Mouse (Mus musculus) gastrocnemius, adult 2 months (tissue): ENCODE measurements at regions not wholly inside any gene's neighbourhood (a gene's known extent, or its start where the extent isn't known, plus 50 kb on each side); places are given as distances from the start of the nearest gene placed in this dataset.
A peak's percentile ranks its signal among the peaks of the same experiment; 100 is the strongest.

Source experiments
- DNase-seq: peaks from one replicate; pipeline ENCODE4 v3.0.0; 2022
- H3K27ac ChIP-seq: fragments of 200-600 bp; 2 replicates; pipeline ENCODE4 v1.8.1; 2022; ENCODE audit warnings: mild to moderate bottlenecking
- H3K4me3 ChIP-seq: fragments of 200-600 bp; 2 replicates; pipeline ENCODE4 v1.8.1; 2022; ENCODE audit warnings: mild to moderate bottlenecking, moderate library complexity
- CTCF ChIP-seq: fragments of 200-600 bp; IDR thresholded peaks from 2 replicates; pipeline ENCODE4 v1.8.1; 2022; ENCODE audit warnings: antibody characterized with exemption, mild to moderate bottlenecking, moderate library complexity
- intact Hi-C: fragments of 180-260 bp; cut with DNase I; formaldehyde crosslinking; loops from one replicate; pipeline ENCODE4 v1.15.1; 2025

GRCm38 (mm10) chr2:46445306-46445705 lies 1328.1 kb upstream of the Zeb2 start:
- intact Hi-C loops: no loop called here
- no peak for DNase-seq
- peak; percentile 16; the same call in 1 of the 2 replicates for TF ChIP-seq CTCF
- Histone ChIP-seq H3K4me3 (no peak overlapping the region), H3K27ac (peak overlapping the region; percentile 85)

DNA sequence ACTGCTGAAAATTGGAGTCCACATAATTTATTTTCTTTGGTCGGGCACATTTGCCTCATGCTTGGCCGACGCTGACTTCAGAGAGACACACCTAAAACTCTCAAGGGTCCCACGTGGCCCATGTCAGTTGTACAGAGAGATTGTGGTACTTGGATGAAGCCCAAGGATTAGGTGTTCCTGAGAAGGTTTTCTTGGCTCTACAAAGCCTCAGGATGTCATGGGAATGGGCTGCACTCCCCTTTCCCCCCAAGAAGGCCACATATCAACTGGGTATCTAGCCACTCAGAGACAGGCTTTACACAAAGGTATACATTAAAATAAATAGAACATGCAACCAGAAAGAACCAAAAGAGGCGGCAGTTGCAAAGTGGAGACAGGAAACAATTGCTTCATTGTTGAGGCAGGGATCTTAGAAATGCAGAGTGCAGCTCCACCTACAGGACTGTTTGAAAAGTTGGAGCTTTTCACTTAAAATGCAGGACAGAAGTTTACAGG lies 1326.5 kb upstream of the Zeb2 start:
- peak; percentile 72 for TF ChIP-seq CTCF
- Histone ChIP-seq H3K4me3 (peak overlapping the region; percentile 42), H3K27ac (peak overlapping the region; percentile 85)
- peak; percentile 48 for DNase-seq
- intact Hi-C loops: loop anchor here (5.0 kb wide), 1 partner anchor 1326 kb away; the partner anchor contains the start of gene Zeb2

DNA sequence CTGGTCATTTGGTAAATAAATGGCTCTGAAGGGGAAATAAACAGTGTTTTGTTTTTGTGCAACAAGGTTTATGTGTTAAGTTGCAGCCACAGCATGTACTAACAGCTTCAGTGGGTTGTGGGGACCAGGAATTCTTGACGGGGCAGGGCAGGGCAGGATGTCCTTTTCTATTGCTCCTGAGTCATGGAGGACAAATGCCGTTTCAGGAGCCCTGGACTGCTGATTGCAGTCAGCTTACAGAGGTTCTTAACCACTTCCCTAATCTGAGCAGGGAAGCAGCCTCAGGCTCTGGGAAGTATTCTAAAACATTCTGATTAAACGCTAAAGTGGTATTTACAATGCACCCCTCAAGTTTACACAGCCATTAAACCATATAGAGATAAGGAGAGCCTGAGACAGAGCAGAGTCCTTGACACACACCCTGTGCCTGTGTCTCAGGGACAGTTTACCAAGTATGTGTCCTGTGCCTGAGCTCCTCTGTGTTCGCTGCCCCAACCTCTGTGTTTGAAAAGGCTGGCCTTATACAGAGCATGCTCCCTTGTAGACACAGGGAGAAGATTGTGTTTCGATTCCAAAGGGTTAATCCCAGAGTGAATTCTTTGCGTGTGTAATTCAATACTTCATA lies 1326.0 kb upstream of the Zeb2 start:
- H3K27ac ChIP-seq: peak overlapping the region; percentile 85
- TF ChIP-seq CTCF: no peak
- intact Hi-C loops: loop anchor here (5.0 kb wide), 1 partner anchor 1326 kb away; the partner anchor contains the start of gene Zeb2
- peak overlapping the region; percentile 42 for H3K4me3 ChIP-seq
- DNase-seq: peak; percentile 31

- Histone ChIP-seq H3K27ac (peak overlapping the region; percentile 85), H3K4me3 (peak overlapping the region; percentile 42)
- DNase-seq: peak; percentile 65
- TF ChIP-seq CTCF: no peak
- intact Hi-C loops: loop anchor here (5.0 kb wide), 1 partner anchor 1325 kb away; the partner anchor contains the start of gene Zeb2
Measured at GRCm38 (mm10) chr2:46442576-46442975, 1325.4 kb upstream of the Zeb2 start.

DNA sequence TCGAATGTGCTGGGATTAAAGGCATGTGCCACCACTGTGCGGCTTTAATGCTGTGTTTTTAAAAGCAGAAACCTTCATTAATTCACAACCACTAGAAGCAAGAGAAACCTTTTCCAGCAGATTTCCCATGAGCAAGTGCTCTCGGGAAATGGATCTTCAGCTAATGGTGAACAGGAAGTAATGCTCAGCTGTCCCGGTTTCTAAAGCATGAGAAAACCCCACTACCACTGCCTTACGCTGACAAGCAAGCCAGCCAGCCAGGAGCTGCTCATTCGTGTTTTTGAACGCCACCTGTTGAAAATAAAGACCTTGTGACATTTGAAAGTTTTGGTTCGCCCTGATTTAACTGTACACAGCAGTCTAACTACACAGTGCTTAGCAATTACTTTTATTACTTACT lies 1324.7 kb upstream of the Zeb2 start:
- no peak for TF ChIP-seq CTCF
- Histone ChIP-seq H3K4me3 (peak overlapping the region; percentile 43), H3K27ac (peak overlapping the region; percentile 85)
- intact Hi-C loops: loop anchor here (5.0 kb wide), 1 partner anchor 1325 kb away; the partner anchor contains the start of gene Zeb2
- DNase-seq: no peak

DNA sequence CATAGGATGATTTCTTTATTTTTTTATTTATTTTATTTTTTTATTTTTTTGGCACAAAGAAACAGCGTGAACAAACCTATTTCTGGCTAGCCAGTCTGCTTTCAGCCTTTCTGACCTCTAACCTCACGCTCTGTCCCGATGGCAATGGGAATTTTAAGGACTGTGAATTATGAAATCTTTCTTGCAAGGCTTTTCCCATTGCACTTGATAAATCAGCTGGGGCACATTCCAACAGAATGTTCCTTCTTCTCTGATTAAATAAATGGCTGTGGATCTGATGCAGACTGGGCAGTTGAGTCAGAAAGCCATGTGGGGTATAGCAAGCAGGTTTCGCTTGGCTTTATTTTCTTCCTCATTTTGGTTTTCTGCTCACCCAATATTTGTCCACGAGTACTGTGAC lies 1324.2 kb upstream of the Zeb2 start:
- TF ChIP-seq CTCF: no peak
- intact Hi-C loops: loop anchor here (5.0 kb wide), 1 partner anchor 1324 kb away; the partner anchor contains the start of gene Zeb2
- no peak overlapping the region for H3K4me3 ChIP-seq
- no peak for DNase-seq
- H3K27ac ChIP-seq: peak overlapping the region; percentile 85

DNA sequence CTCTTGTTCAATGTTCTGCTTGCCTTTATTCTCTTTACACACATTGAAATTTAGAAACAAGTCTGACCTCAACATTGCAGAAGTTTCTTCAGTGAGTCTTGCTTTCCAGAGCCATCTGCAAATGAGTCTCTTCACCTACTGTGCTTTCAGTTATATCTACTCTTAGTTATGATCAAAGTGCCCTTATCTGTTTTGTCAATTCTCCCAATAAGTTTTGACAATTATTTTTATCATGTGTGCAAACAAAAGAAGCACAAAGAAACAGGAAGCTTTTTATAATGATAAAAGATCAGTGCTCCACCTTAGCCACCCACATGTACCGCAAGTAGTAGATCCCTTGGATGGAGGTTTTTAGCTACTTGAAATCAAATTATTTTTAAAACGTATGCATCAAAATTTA lies 1322.8 kb upstream of the Zeb2 start:
- TF ChIP-seq CTCF: no peak
- intact Hi-C loops: loop anchor here (5.0 kb wide), 1 partner anchor 1323 kb away; the partner anchor contains the start of gene Zeb2
- H3K4me3 ChIP-seq: no peak overlapping the region

GRCm38 (mm10) chr2:46418281-46418680 lies 1301.1 kb upstream of the Zeb2 start:
- intact Hi-C loops: no loop called here
- Histone ChIP-seq H3K27ac (no peak overlapping the region), H3K4me3 (no peak overlapping the region)
- no peak for DNase-seq
- no peak for TF ChIP-seq CTCF

More for the DNA sequence above, 1322.8 kb upstream of the Zeb2 start:
- no peak overlapping the region for H3K27ac ChIP-seq
- DNase-seq: no peak

GRCm38 (mm10) chr2:46402373-46403114 lies 1285.3 kb upstream of the Zeb2 start:
- TF ChIP-seq CTCF: no peak
- intact Hi-C loops: no loop called here
- Histone ChIP-seq H3K4me3 (no peak overlapping the region), H3K27ac (no peak overlapping the region)
- DNase-seq: no peak

GRCm38 (mm10) chr2:46394161-46394560 lies 1277.0 kb upstream of the Zeb2 start:
- Histone ChIP-seq H3K27ac (no peak overlapping the region), H3K4me3 (no peak overlapping the region)
- intact Hi-C loops: no loop called here
- no peak for TF ChIP-seq CTCF
- no peak for DNase-seq

GRCm38 (mm10) chr2:46372847-46373461 lies 1255.8 kb upstream of the Zeb2 start:
- intact Hi-C loops: no loop called here

GRCm38 (mm10) chr2:46371755-46372154 lies 1254.6 kb upstream of the Zeb2 start:
- intact Hi-C loops: no loop called here
- no peak for TF ChIP-seq CTCF

More at GRCm38 (mm10) chr2:46372847-46373461, 1255.8 kb upstream of the Zeb2 start:
- Histone ChIP-seq H3K4me3 (no peak overlapping the region), H3K27ac (no peak overlapping the region)
- TF ChIP-seq CTCF: no peak
- no peak for DNase-seq

More at GRCm38 (mm10) chr2:46371755-46372154, 1254.6 kb upstream of the Zeb2 start:
- DNase-seq: no peak
- Histone ChIP-seq H3K27ac (no peak overlapping the region), H3K4me3 (no peak overlapping the region)
